Mouse (Mus musculus) MEL (cell line): ENCODE results near the gene Akap1.

Source experiments
- CHD2 ChIP-seq: IDR thresholded peaks from 2 replicates; pipeline ENCODE4 v1.6.1; 2011; ENCODE audit warnings: low read length, improper control_type of control experiment
- CTCF ChIP-seq, 3 experiments: IDR thresholded peaks in 2 of 3; conservative IDR thresholded peaks in 1 of 3; 2 replicates each; pipeline ENCODE4 v1.5.1; 2011 to 2012; ENCODE audit warnings: low read length in 3 of 3, low read depth in 2 of 3, mild to moderate bottlenecking in 2 of 3, improper control_type of control experiment in 1 of 3, inconsistent platforms in 1 of 3, mixed read lengths in 1 of 3, moderate library complexity in 1 of 3; ENCODE audit not compliant: control insufficient read depth in 1 of 3, insufficient read depth in 1 of 3, poor library complexity in 1 of 3, severe bottlenecking in 1 of 3
- E2F4 ChIP-seq: IDR thresholded peaks from 2 replicates; pipeline ENCODE4 v1.6.1; 2011; ENCODE audit warnings: low read depth, low read length, improper control_type of control experiment, borderline replicate concordance
- EP300 ChIP-seq, 2 experiments: IDR thresholded peaks; 2 replicates each; pipeline ENCODE4 v1.6.1; 2011; ENCODE audit warnings: improper control_type of control experiment in 2 of 2, low read length in 2 of 2, low read depth in 1 of 2, mild to moderate bottlenecking in 1 of 2
- MAFK ChIP-seq: IDR thresholded peaks from 2 replicates; pipeline ENCODE4 v1.6.1; 2011; ENCODE audit warnings: low read depth, mild to moderate bottlenecking, low read length, improper control_type of control experiment, borderline replicate concordance
- MAX ChIP-seq: IDR thresholded peaks from 2 replicates; pipeline ENCODE4 v1.6.1; 2011; ENCODE audit warnings: low read length, improper control_type of control experiment
- MYC ChIP-seq: IDR thresholded peaks from 2 replicates; pipeline ENCODE4 v1.6.1; 2011; ENCODE audit warnings: low read depth, mild to moderate bottlenecking, low read length, improper control_type of control experiment, moderate library complexity
- NRF1 ChIP-seq: IDR thresholded peaks from 2 replicates; pipeline ENCODE4 v1.6.1; 2014; ENCODE audit warnings: low read depth, mild to moderate bottlenecking, inconsistent platforms, low read length, improper control_type of control experiment, moderate library complexity; ENCODE audit not compliant: poor library complexity, insufficient read depth, severe bottlenecking
- POLR2A ChIP-seq, 2 experiments: IDR thresholded peaks; 2 replicates each; pipeline ENCODE4 v1.6.1; 2011 to 2012; ENCODE audit warnings: low read length in 2 of 2, mild to moderate bottlenecking in 2 of 2, control low read depth in 1 of 2, improper control_type of control experiment in 1 of 2, low read depth in 1 of 2, moderate library complexity in 1 of 2; ENCODE audit not compliant: control insufficient read depth in 1 of 2, insufficient read depth in 1 of 2, poor library complexity in 1 of 2
- POLR2AphosphoS2 ChIP-seq: IDR thresholded peaks from 2 replicates; pipeline ENCODE4 v1.6.1; 2011; ENCODE audit warnings: low read length, improper control_type of control experiment
- TCF12 ChIP-seq: IDR thresholded peaks from 2 replicates; pipeline ENCODE4 v1.6.1; 2014; ENCODE audit warnings: low read depth, mild to moderate bottlenecking, inconsistent platforms, low read length, improper control_type of control experiment, moderate library complexity
- USF1 ChIP-seq: IDR thresholded peaks from 2 replicates; pipeline ENCODE4 v1.6.1; 2014; ENCODE audit warnings: low read depth, mild to moderate bottlenecking, inconsistent platforms, low read length, improper control_type of control experiment, moderate library complexity
- ZC3H11A ChIP-seq: IDR thresholded peaks from 2 replicates; pipeline ENCODE4 v1.6.1; 2012; ENCODE audit warnings: low read depth, mild to moderate bottlenecking, inconsistent platforms, low read length, improper control_type of control experiment
- ZKSCAN1 ChIP-seq: IDR thresholded peaks from 2 replicates; pipeline ENCODE4 v1.6.1; 2012; ENCODE audit warnings: low read depth, mild to moderate bottlenecking, inconsistent platforms, low read length, improper control_type of control experiment, moderate library complexity

GRCm38 (mm10) chr11:88822526-88822925 lies 41.9 kb downstream of the Akap1 start:
- no peak for TF ChIP-seq POLR2A (IDR thresholded peaks at IDR 0.05; ENCODE audit: control insufficient read depth in 1 of 2, insufficient read depth in 1 of 2, low read depth in 1 of 2, low read length in 2 of 2, poor library complexity in 1 of 2)
- TF ChIP-seq CTCF (IDR thresholded peaks at IDR 0.05 in 2 of 3, conservative IDR thresholded peaks at IDR 0.05 in 1 of 3; ENCODE audit: control insufficient read depth in 1 of 3, insufficient read depth in 1 of 3, low read depth in 2 of 3, low read length in 3 of 3, poor library complexity in 1 of 3, severe bottlenecking in 1 of 3): no peak
- no peak for TF ChIP-seq E2F4
- no peak for TF ChIP-seq POLR2AphosphoS2
- no peak for TF ChIP-seq MAX
- TF ChIP-seq ZKSCAN1: no peak
- TF ChIP-seq CHD2: no peak
- no peak for TF ChIP-seq TCF12
- TF ChIP-seq USF1: no peak
- TF ChIP-seq EP300 (IDR thresholded peaks at IDR 0.05; ENCODE audit: low read depth in 1 of 2, low read length in 2 of 2): no peak
- TF ChIP-seq MYC: no peak
- TF ChIP-seq MAFK: no peak
- TF ChIP-seq ZC3H11A: no peak
- TF ChIP-seq NRF1: no peak
